Mouse (Mus musculus) spleen, postnatal 36 days (tissue): ENCODE measurements around the gene Sumo2.
"Not testable (repeated sequence)": the region's sequence is repeated elsewhere in the genome, so short reads cannot be mapped to it uniquely, and the experiment has no call there.

Experiments
- DNase-seq, 2 experiments: peaks; one replicate each; pipeline ENCODE4 v3.0.0; 2022; ENCODE audit warnings: low spot score in 2 of 2, mixed read lengths in 1 of 2

The Sumo2 gene

DNA sequence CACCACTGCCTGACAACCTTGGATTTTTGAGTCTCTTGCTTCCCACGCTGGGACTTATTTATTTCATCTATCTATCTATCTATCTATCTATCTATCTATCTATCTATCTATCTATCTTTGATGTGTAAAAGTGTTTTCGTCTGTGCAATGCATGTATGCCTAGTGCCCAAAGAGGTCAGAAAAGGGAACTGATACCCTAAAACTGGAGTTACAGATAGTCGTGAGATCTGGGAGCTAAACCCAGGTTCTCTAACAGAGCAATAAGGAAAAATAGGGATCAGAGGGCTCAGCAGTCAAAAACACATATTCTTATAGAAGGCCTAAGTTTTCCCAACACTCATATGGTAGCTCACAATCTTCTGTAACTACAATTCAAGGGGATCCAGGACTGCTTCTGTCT, 16.5 kb downstream of the Sumo2 start:
- DNase-seq: no peak

DNA sequence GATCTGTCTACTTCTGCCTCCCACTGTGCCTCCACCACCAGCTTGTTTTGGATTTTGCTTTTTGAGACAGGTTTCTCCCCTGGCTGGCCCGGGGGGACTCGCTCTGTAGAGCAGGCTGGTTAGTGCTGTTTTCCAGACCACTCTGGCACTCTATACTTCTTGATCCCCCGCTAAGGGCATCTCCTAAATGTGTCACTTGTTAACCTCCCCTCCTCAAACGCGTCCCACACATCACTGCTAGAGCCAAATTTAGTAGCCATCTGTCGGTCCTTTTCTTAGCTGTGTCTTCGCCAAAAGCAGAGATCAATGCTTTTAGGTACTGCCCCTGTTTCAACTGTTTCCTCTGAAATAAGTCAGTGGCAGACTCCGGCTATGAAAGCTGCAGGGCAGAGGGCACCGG, 17.4 kb downstream of the Sumo2 start:
- no peak for DNase-seq

DNA sequence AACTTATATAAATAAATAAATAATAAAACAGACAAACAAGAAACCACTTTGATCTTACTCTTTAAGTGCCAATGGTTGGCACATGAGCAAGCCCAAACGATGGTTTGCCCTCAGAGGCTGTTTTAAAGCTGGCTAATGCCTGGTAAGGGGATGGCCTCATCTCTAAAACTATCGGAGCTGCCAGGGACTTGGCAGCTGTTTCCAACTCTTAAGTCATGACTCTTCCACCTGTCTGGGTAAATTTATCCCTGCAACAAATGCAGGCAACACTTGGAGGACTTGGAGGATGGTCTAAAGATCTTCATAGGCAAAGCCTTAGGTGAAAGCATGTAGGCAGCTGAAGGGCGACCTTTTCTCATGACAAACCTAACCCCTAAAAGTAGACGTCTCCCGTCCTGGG, 19.1 kb downstream of the Sumo2 start:
- no peak for DNase-seq

DNA sequence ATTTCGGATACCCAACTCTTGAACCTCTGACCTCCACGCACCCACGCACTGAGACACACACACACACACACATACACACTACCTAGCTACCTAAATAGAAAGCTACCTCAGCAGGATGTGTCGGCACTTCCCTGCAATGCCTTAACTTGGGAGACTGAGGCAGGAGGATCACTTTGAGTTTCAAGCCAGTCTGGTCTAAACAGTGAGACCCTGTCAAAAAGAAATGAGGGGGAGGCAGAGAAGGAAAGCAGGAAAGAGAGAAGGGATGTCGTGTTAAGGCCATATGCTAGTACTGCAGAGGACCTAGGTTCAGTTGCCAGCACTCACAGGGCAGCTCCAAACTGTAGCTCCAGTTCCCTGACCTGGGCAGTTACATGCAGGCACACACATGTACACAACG, 21.1 kb downstream of the Sumo2 start:
- DNase-seq: no peak

DNA sequence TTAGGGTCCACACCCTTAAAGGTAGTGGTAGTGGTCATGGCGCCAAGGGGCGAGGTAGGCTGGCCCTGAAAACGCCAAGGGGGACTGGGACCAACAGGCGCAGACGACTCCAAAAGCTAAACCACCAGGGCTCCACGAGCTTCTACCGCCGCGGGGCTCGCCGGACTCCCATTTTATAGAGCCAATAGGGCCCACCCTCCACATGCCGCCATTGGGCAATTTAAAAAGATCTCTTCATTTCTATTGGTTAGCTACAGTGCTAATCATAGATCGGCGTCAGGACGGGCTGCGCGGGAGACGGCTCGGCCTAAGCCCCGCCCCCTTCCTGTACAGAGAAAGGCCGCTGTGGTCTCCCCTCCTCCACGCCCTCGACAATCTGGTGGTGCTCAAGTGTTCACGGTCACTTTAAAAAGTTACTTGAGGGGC, 21.8 kb downstream of the Sumo2 start, which contains the start of gene Jpt1:
Gene Jpt1 (minus strand): TSS at position 150 of the 426 bp plus-strand sequence.
- DNase-seq: peak; percentile 96 to 98

DNA sequence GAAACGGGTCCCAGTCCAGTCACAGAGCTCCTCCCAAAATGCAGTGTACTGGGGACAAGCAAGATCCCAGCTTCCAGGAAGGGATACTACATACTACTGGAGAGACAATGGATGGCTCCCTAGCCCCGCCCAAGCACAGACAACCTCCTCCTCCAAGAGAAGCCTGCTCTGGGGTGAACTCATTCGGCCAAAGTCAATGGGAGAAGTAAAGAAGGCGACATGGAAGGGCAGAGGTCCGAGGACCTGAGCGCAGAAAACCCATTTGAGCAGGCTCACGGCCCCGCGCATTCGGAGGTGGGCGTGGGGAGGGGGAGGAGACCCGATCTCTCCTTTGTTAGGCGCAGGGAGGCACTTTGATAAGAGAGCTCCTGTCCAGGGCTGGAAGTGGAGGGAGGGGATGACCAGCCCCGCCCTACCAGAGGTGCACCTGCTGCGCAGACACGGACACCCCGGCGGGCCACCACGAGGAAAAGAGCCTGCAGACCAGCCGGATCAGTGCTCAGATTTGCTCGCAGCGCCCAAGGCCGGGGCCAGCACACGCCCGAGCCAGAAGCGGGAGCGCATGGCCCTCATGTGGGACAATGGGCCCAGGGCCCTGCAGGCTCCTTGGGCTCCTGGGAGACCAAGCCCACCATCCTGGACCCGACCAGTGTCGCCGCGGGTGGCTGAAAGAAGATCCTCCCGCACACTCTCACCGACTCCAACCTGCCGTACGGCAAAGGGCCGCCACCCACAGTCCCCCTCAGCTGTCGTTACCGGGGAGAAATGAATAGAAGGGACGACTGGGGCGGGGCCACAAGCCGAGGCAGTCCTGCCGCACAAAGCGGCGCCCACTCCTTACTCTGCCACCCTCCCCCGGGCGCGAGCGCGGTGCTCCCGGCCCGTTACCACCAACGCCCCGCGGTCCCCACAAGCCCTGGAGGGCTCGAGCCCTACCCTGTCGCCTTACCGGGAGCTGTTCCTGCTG, 22.5 kb downstream of the Sumo2 start:
- DNase-seq: peak; percentile 43 to 55

DNA sequence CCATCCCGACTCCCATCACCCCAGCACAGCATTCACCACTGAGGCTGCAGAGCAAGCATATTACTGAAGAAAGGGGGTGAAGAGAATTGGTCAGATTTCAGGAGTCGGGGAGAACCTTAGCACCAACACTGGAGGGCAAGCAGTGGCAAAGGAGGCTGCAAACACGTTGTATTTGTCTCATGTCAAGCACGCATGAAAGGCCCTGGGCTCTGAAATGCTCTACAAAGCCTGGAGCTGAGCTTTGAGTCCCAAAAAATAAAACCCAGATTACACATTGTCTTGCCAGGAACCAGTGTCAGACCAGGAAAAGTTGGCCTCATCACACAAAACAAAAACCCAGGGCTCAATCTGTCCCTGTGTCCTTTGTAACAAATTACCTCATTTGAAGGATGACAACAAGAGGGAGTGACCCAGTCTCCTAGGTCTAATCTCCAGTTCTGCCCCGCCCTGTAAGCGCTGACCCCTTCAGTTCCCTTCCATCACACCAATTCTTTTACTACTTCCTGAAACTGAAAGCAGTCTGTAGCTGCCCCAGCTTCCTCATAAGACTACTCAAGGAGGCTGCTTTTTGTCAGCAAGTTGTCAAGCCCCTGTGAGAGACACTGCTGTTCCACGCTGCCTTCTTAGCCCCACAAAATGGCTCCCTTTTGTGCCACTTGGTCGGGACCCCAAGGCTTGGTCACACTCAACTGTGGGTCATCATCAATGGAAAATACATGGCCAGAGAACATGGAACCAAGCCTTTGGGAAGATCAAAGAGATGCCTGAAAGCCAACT, 23.5 kb downstream of the Sumo2 start:
- DNase-seq: peak; percentile 74 to 79

DNA sequence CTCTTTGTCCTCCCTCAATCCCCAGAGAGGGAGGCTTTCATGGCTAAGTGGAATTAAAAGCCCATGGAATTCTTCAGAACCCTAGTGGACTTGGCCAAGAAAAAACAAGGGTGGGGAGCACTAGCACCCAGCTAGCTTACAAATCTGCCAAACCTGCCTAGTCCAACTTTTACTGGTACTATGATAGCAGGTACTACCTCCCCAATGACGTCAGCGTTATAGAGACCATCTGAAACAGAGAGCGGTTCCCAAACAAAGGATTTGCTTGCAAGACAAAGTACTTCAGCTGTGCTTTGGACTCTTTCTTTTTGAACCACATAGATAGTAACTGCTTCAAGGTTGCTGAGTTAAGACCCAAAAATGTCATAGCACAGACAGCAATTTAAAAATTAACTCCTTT, 24.1 kb downstream of the Sumo2 start:
- no peak for DNase-seq

DNA sequence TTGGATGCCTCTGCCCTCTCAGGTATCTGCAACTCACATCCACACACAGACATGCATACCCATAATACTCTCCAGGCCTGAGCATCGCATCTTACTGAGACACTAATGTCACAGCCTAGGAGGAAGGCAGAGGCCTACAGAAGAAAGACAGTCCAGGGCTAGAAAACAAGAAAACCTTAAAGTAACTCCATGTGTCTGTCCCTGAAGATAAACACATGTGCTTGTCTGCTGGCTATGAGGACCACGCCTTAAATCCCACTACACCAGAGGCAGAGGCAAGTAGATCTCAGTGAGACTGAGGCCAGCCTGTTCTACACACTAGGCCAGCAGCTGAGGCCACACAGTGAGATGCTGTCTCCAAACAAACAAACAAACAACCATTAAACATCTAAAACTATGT, 25.0 kb downstream of the Sumo2 start:
- peak in 1 of 2 experiments; percentile 42 for DNase-seq

DNA sequence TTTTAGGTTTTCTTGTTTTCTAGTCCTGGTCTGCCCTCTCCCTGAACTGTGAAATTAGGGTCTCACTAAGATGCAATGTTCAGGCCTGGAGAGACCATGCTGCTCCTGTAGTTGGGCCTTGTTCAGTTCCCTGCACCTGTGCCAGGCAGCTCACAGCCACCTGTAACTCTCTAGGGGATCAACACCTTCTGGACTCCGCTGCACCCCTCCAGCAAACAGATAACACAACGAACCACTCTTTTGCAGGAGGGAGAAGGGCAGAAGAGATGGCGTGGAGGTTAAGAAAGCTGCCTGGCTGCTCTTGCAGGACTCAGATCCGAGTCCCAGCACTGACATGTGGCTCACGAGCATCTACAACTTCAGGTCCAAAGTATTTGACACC, 25.6 kb downstream of the Sumo2 start:
- DNase-seq: no peak

DNA sequence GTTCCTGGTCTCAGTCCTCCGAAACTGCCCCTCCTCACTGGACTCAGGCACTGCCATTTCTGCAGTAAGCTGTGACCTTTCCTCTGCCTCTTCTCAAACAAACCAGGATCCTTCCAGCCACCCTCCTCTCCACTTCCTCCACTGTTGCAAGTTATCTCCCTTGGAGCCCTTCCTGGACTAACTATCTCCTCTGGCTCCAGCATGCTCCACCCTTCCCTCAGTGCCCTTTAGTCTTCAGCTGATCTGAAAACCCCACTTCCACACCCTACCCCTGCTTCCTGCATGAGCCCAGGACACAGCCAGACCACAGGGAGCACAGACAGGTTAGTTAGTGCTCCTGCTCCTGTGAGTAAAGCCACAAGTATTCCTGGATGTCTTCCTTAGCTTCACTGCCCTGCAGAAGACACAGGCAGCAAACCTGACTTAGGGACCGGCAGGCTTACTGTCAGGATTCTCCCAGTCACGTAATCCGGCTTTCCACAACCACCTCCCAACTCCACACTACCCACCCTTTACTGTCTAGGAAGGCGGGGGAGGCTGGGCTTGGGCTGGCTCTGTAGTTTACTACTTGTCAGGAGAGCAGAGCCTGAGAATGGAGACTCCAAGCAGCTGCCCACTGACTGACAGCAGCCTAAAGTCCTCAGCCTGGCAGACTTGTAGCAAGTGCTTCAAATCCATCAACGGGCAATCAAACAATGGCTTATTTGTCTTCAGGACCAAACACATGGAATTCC, 26.1 kb downstream of the Sumo2 start:
- peak in 1 of 2 experiments; percentile 41 for DNase-seq

DNA sequence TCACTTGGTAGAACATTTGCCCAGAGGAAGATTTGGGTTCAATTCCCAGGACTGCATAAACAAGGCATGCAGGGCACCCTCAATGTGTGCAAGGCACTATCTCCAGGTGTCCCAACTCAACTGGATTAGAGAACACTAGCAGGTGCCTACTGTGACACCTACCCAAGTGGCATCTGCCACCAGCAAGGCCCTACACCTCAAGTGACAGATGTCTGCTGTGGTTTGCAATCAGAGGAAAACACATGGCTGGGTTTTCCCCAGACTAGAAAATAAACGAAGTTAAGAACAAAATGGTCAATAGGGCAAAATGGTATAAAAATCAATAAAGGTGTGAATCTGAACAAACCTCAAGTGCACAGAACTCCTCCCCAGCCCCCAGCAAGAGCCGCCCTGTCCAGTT, 28.0 kb downstream of the Sumo2 start:
- peak; percentile 37 to 45 for DNase-seq

DNA sequence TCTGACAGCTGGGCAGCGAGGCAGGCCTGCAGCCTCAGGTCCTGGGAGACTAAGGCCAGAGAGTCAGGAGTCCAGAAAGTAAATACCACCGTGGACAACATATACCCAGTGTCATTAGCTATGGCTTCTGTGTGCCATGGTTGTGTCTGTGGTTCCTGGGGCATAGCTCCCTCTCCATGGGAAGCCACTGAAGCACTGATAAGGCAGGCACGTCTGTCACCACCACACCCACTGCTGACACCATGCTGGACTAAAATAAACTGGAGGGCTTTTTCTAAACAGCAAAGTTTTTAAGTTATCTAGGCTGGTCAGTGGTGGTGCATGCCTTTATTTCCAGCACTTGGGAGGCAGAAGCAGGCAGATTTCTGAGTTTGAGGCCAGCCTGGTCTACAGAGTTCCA, 29.5 kb downstream of the Sumo2 start:
- DNase-seq: peak in 1 of 2 experiments; percentile 48

DNA sequence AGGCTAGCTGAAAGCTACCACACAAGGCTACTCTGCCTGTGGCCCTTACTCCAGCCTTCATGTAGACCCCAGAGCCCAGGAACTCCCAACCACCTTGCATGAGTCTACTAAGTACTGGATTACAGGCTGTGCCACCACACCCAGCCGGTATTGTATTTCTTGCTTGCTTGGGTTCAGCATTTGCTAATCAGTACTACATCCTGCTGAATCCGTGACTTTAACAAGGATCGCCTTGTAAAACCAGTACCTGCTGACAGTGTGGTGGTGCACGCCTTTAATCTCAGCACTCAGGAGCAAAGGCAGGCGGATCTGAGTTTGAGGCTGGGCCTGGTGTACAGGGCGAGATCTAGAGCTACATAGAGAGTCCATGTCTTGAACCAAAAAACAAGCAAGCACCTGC, 33.4 kb downstream of the Sumo2 start:
- no peak for DNase-seq

DNA sequence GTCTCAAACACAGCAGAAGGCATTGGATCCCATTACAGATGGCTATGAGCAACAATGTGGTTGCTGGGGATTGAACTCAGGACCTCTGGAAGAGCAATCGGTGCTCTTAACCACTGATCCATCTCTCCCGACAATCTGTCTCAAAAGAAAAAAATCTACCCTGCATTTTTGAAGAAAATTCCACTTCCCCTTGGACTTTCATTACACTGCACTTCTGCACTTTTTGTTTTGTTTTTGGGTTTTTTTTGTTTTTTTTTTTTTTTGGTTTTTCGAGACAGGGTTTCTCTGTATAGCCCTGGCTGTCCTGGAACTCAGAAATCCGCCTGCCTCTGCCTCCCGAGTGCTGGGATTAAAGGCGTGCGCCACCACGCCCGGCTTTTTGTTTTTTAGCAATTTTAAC, 39.5 kb downstream of the Sumo2 start:
- DNase-seq: not testable (repeated sequence)

DNA sequence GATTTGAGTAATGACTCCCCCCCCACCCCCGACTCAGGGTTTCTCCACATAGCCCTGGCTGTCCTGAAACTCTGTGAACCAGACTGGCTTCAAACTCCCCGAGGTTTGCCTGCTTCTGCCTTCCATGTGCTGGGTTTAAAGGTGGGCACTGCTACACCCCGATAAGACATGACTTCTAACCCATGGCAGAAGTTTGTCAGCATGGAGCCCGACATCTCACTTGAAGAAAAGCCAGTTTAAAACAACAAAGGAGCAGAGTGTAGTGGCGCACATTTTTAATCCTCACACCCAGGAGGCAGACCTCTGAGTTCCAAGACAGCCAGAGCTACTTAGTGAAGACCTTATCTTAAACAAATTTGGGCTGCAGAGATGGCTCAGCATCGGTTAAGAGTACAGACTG, 43.7 kb downstream of the Sumo2 start:
- no peak for DNase-seq

DNA sequence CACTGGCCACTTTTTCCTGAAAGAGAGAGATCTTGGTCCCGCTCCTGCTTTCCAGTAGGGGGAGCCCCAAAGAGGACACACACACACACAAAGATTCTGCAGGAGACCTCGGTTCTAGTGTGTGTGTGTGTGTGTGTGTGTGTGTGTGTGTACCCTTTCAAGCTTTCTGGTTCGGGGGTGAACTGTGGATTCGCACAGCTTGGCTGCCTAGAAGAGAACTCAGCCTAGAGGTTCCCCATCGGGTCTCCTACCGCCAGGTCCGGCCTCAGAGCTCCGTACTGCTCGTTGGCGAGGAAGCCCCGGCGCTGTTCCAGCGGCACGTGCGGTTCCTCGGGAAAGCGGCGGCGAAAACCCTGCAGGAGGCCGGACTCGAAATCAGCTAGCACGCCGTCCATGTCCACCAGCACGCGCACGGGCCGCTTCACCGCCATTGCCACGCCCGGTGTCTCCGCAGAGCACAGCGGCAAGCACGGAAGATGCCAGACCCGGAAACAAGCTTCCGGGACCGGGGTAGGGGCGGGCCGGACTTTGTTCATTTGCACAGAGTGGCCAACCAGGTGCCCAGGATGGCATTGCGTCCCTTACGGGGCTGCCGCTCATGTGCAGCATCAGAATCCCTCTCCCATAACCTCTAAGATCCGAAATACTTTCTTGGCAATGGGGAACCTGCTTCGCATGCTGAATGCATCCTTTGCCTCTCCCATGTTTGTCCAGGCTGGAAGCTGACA, 44.6 kb downstream of the Sumo2 start, which contains the start of gene Nt5c:
Gene Nt5c (minus strand): TSS at position 507 of the 728 bp plus-strand sequence.
- peak; percentile 89 to 91 for DNase-seq

DNA sequence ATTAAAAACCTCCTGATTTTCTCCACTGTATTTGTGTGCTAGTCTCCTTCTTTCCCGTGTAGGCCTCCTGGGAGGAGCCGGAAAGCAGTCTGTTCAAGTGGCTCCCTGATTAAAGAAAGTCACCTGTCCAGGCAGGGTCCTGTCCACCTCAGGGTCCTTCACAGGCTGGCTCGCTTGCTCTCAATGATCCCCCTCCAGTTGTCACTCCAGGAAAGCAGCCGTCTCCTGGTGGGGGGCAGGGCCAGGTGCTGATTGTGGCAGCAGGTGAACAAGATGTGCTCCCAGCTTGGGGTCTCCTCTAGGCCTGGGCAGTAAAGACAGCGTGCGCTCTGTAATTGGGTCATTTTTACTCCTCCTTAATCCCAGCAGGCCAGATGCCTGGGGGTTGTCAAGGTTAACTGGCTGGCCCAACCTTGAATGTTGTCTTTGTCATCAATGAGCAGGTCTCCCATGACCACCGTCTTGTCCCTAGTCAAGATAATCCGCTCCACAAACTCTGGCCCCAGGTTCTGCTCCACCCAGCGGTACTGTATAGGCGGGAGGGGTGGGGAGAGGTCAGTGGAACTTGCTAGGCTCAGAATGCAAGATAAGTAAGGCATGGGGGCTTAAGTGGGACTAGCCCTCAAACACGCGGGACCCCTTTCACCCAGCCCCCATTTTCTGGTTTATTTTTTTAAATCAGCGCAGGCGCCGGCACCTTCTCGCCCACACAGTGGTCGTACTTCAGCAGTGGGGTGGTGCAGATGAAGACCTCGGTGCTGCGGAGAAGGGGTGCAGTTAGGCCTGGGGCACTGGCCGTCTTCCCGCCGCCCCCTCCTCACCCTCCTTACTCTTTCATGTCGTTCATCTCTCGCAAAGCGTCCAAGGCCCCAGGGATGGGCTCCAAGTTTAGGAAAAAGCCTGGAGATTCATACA, 45.4 kb downstream of the Sumo2 start:
- DNase-seq: no peak

DNA sequence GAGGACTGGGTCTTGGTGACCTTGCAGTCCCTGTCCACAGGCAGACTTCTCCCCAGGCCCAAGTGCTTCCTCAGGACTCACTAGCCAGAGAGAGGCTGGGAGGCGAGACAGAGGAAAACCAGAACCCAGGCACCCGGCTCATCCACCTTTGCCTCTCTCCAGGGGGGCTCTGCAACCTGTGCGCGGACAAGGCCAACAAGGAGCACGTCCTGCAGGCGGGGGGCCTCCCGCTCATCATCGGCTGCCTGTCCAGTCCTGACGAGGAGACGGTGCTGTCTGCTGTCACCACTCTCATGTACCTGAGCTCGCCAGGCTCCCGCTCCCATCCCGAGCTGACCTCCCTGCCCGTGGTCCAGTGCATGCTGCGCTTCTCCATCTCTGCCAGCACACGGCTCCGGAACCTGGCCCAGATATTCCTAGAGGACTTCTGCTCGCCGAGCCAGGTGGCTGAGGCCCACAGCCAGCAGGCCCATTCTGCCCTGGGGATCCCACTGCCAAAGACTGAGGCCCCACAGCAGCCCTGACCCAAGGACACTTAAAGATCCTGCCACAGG, 47.4 kb downstream of the Sumo2 start:
- DNase-seq: no peak

DNA sequence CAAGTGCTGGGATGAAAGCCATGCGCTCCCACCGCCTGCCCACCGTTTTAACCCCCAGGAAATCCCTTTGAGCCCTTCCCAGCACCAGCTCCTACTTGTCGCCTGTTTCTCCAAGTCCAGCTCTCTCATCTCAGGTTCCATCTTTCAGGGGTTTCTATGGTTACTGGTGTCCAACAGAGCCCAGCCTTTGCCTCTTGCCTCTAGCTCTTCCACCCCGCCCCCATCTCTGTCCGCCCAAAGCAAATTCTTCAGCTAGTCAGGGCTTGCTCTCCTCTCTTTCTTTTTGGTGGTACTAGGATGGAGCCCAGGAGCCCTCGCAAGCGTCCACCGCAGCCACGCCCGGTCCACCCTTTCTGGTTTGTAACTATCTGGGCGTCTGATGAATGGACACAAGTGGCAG, 50.9 kb downstream of the Sumo2 start:
- DNase-seq: no peak
